Mouse (Mus musculus) kidney, postnatal 0 days (tissue): ENCODE measurements around the gene Dnm2. TPM values are rescaled to one million over a fixed set of nuclear protein-coding genes. Genes with fewer than 3 reads are reported as not detected.

Source experiments
- ATAC-seq: fragments of 200-750 bp; cut with Nextera tagmentation; replicated peaks from 2 replicates; pipeline ENCODE4 v1.8.0; 2017; ENCODE audit warnings: low read depth, moderate number of reproducible peaks, moderate TSS enrichment, moderate library complexity; ENCODE audit not compliant: low FRiP score
- DNase-seq: peaks from one replicate; pipeline ENCODE4 v3.0.0-alpha.2; 2016; ENCODE audit warnings: low spot score
- H3K27ac ChIP-seq: fragments of 300-500 bp; sonication (generic); 2 replicates; pipeline ENCODE4 v1.5.1; 2014; ENCODE audit warnings: mild to moderate bottlenecking
- H3K27me3 ChIP-seq: fragments of 300-500 bp; sonication (generic); 2 replicates; pipeline ENCODE4 v1.6.1; 2014; ENCODE audit warnings: low read length, mixed read lengths; ENCODE audit not compliant: insufficient read depth
- H3K36me3 ChIP-seq: fragments of 300-500 bp; sonication (generic); 2 replicates; pipeline ENCODE4 v1.6.1; 2014; ENCODE audit warnings: low read length, mixed read lengths; ENCODE audit not compliant: insufficient read depth
- H3K4me1 ChIP-seq: fragments of 300-500 bp; sonication (generic); replicated peaks from 2 replicates; pipeline ENCODE4 v1.6.1; 2014; ENCODE audit warnings: antibody characterized with exemption, low read length, mixed read lengths; ENCODE audit not compliant: insufficient read depth
- H3K4me2 ChIP-seq: fragments of 300-500 bp; sonication (generic); 2 replicates; pipeline ENCODE4 v1.6.1; 2014; ENCODE audit warnings: mild to moderate bottlenecking, low read length, moderate library complexity, mixed read lengths
- H3K4me3 ChIP-seq: fragments of 300-500 bp; sonication (generic); replicated peaks from 2 replicates; pipeline ENCODE4 v1.5.1; 2014; ENCODE audit warnings: low read depth, low read length
- H3K9ac ChIP-seq: fragments of 300-500 bp; sonication (generic); 2 replicates; pipeline ENCODE4 v1.6.1; 2014; ENCODE audit warnings: low read depth, low read length
- H3K9me3 ChIP-seq: fragments of 300-500 bp; sonication (generic); replicated peaks from 2 replicates; pipeline ENCODE4 v1.6.1; 2016; ENCODE audit warnings: low read length, inconsistent platforms, mixed read lengths
- CTCF ChIP-seq: IDR thresholded peaks from 2 replicates; pipeline ENCODE4 v1.5.1; 2016; ENCODE audit warnings: antibody characterized with exemption, low read depth, mild to moderate bottlenecking, moderate library complexity
- WGBS: fragments of 180-500 bp; shearing (Covaris S2); extraction: QIAGEN DNeasy Blood & Tissue Kit; methylation state at CpG from one replicate; pipeline ENCODE4 v1.1.7; 2014; 5-methylcytosine and 5-hydroxymethylcytosine counted together
- polyA plus RNA-seq: library from polyadenylated mRNA; unstranded; fragments of >200 nt; fragmentation: Nextera tagmentation; extraction: Ambion mirVana; gene quantifications from 2 replicates; pipeline ENCODE4 v1.2.1, GENCODE M21; 2015

The Dnm2 gene
- polyA plus RNA-seq, 1 experiment from 2014 or later = 68.0 TPM

- H3K9me3 ChIP-seq = no peaks in the 10 kb centered on the region
- no peak within 1 kb of the TSS for H3K4me2 ChIP-seq
- H3K4me3 ChIP-seq = no peak within 1 kb of the TSS
- ATAC-seq = no peak
- no peaks in the 10 kb centered on the region for H3K4me1 ChIP-seq
- WGBS = 60% methylated on average over 14 of the region's 14 CpGs
- no peaks in the 10 kb centered on the region for H3K27me3 ChIP-seq
- no peak for DNase-seq
- H3K36me3 ChIP-seq = no peaks in the 10 kb centered on the region
- no peak within 1 kb of the TSS for H3K9ac ChIP-seq
- H3K27ac ChIP-seq = no peak within 1 kb of the TSS
- no peak for TF ChIP-seq CTCF
Observed at GRCm38 (mm10) chr9:21525937-21526633, 101.4 kb downstream of the Dnm2 start, which contains the start of gene AB124611. Gene AB124611 (plus strand): TSS chr9:21526176.

GRCm38 (mm10) chr9:21526634-21526944 lies 101.9 kb downstream of the Dnm2 start:
- Histone ChIP-seq H3K9ac (no peak overlapping the region), H3K4me2 (no peak overlapping the region), H3K9me3 (no peaks in the 10 kb centered on the region), H3K4me1 (no peaks in the 10 kb centered on the region), H3K4me3 (no peak overlapping the region), H3K27me3 (no peaks in the 10 kb centered on the region), H3K36me3 (no peaks in the 10 kb centered on the region), H3K27ac (no peak overlapping the region)
- no peak for ATAC-seq
- no peak for DNase-seq
- no peak for TF ChIP-seq CTCF
- WGBS = 68% methylated on average over 3 of the region's 3 CpGs

DNA sequence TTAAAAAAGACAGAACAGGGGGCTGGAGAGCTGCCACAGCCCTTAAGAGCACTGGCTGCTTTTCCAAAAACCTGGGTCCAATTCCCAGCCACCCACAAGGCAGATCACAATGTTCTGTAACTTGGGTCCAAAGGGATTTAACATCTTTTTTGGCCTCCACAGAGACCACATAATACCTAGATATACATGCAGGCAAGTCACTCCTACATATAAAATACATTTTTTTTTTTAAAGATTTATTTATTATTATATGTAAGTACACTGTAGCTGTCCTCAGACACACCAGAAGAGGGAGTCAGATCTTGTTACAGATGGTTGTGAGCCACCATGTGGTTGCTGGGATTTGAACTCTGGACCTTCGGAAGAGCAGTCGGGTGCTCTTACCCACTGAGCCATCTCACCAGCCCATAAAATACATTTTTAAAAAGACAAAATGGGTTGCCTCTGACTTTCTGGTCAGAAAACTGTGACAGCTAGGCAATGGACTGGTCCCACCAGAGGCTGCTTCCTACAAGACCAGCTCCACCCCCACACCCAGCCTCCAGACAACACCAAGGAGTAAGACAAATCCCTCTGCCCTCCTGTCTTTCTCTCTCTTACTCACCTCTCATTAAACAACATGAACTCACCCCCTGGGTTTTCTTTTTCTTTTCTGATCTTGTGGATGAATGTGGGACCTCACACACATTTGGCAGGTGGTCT lies 102.5 kb downstream of the Dnm2 start:
- TF ChIP-seq CTCF = no peak
- Histone ChIP-seq H3K9me3 (no peaks in the 10 kb centered on the region), H3K9ac (no peak overlapping the region), H3K4me1 (no peaks in the 10 kb centered on the region), H3K27me3 (no peaks in the 10 kb centered on the region), H3K27ac (no peak overlapping the region), H3K36me3 (no peaks in the 10 kb centered on the region), H3K4me2 (no peak overlapping the region), H3K4me3 (no peak overlapping the region)
- ATAC-seq (no peak), DNase-seq (no peak)
- WGBS = 88% methylated on average over 2 of the region's 2 CpGs

GRCm38 (mm10) chr9:21527917-21528324 lies 103.2 kb downstream of the Dnm2 start:
- H3K9me3 ChIP-seq = no peaks in the 10 kb centered on the region
- DNase-seq (no peak), ATAC-seq (no peak)
- H3K27me3 ChIP-seq = no peaks in the 10 kb centered on the region
- H3K4me1 ChIP-seq = no peaks in the 10 kb centered on the region
- H3K4me2 ChIP-seq = no peak overlapping the region
- WGBS = 67% methylated on average over 1 of the region's 1 CpGs
- no peak for TF ChIP-seq CTCF
- no peak overlapping the region for H3K4me3 ChIP-seq
- H3K27ac ChIP-seq = no peak overlapping the region
- no peak overlapping the region for H3K9ac ChIP-seq
- H3K36me3 ChIP-seq = no peaks in the 10 kb centered on the region

GRCm38 (mm10) chr9:21536501-21536900 lies 111.8 kb downstream of the Dnm2 start:
- Histone ChIP-seq H3K4me1 (no peaks in the 10 kb centered on the region), H3K9me3 (no peaks in the 10 kb centered on the region), H3K36me3 (no peaks in the 10 kb centered on the region), H3K9ac (no peak overlapping the region), H3K27ac (no peak overlapping the region), H3K27me3 (no peaks in the 10 kb centered on the region), H3K4me3 (no peak overlapping the region), H3K4me2 (no peak overlapping the region)
- no peak for TF ChIP-seq CTCF
- no peak for DNase-seq
- ATAC-seq = no peak
- WGBS = 90% methylated on average over 14 of the region's 14 CpGs

DNA sequence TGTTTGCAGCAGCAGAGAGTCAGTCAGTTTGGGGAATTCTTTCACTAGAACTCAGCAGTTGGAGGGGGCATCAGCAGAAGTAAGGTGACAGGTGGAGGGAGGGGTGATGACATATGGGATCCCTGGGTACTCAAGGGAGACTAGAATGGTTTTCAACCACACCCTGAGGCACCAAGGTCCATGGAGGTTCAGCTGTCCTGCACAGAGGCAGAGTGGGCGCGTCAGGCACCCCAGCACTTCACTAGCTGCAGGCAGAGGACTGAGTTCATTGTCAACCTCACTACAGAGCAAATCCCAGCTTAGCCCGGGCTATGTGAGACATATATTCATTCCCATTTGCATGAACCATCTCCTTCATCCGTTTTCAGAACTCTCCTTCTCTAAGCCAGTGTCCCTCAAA lies 112.3 kb downstream of the Dnm2 start:
- H3K9ac ChIP-seq = no peak overlapping the region
- WGBS = 61% methylated on average over 4 of the region's 4 CpGs
- TF ChIP-seq CTCF = no peak
- no peak for ATAC-seq
- no peaks in the 10 kb centered on the region for H3K9me3 ChIP-seq
- no peak overlapping the region for H3K4me3 ChIP-seq
- no peak for DNase-seq
- no peak overlapping the region for H3K4me2 ChIP-seq
- H3K4me1 ChIP-seq = no peaks in the 10 kb centered on the region
- H3K27ac ChIP-seq = no peak overlapping the region
- no peaks in the 10 kb centered on the region for H3K27me3 ChIP-seq
- no peaks in the 10 kb centered on the region for H3K36me3 ChIP-seq
